Mouse (Mus musculus) lung, postnatal 0 days (tissue): ENCODE results near the gene Gm11549.

Experiments
- CTCF ChIP-seq: IDR thresholded peaks from 2 replicates; pipeline ENCODE4 v1.5.1; 2016; ENCODE audit warnings: antibody characterized with exemption, mild to moderate bottlenecking
- EP300 ChIP-seq: IDR thresholded peaks from 2 replicates; pipeline ENCODE4 v1.6.1; 2016; ENCODE audit warnings: antibody characterized with exemption, mild to moderate bottlenecking, control low read depth

- TF ChIP-seq CTCF (no peak), EP300 (no peak)
Observed at GRCm38 (mm10) chr3:36473222-36473621, 48.4 kb downstream of the Gm11549 start.
